Mouse (Mus musculus) heart, postnatal 10 days (tissue): ENCODE data around the gene Sdhaf1. TPM values are rescaled to one million over a fixed set of nuclear protein-coding genes. Genes with fewer than 3 reads are reported as not detected.
A peak's percentile ranks its signal among the peaks of the same experiment; 100 is the strongest.

Source experiments
- DNase-seq, 2 experiments: peaks; one replicate each; pipeline ENCODE4 v3.0.0; 2021
- intact Hi-C: fragments of 180-260 bp; cut with DNase I; formaldehyde crosslinking; loops from one replicate; pipeline ENCODE4 v1.15.1; 2025
- total RNA-seq, 2 experiments: library from RNA; stranded (reverse); gene quantifications; 2 replicates each; pipeline ENCODE4 v1.2.3; 2021

Sdhaf1 gene
- total RNA-seq, 2 experiments from 2014 or later = 15.1 to 15.8 TPM

DNA sequence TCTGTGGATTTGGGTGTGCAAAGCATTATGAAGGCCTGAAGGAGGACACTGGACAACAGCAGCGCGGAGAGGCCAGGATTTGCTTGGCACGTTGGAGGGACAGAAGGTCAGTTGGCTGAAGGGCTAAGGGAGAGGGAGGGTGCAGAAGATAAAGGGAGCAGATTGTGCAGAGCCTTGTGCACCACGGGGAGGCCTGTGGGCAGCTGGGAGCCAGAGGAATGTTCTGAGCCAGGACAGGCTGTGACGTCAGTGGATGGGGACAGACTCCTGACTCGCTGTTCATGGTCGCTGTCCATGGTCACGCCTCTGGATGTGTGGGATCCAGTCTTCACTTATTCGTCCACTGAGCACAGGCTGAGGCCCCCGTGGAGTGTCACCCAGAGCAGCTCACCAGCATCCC is 28.6 kb downstream of the Sdhaf1 start:
- intact Hi-C loops = no loop called here
- DNase-seq = peak; percentile 70 to 75

DNA sequence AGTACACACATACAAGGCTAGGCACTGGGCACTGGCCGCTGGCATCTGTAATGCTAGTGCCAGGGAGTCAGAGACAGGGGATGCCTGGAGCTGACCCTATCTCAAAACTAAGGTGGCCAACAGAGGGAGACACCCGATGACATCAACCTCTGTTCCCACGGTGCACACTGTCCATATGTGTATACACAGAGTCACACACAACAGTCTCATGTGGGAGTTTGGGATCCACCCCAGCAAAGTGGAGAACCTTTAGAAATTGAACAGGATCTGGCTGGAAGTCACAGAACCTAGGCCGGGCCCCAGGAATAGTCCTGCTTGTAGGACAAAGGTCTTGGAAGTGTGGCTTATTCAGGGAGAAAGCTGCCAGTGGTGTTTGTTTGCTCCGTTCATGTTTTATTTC is 29.4 kb downstream of the Sdhaf1 start:
- DNase-seq = no peak
- intact Hi-C loops = no loop called here

DNA sequence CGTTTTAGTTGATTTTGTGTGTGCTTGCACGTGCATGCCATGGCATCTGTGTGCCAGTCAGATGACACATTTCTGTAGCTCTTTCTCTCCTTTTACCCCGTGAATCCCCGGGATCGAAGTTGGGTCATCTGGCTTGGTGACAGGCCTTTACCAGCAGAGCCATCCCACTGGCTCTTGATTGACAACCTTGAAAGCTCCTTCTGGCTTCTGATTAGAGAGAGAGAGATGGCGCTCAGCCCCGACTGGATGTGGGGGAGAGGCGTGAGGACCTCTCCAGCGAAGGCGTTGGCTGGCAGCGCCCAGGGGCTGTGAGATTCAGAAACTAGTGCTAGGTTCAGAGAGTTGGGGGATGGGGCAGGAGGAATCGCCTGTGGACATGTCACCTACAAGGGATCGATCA is 29.9 kb downstream of the Sdhaf1 start:
- intact Hi-C loops = no loop called here
- DNase-seq = no peak

DNA sequence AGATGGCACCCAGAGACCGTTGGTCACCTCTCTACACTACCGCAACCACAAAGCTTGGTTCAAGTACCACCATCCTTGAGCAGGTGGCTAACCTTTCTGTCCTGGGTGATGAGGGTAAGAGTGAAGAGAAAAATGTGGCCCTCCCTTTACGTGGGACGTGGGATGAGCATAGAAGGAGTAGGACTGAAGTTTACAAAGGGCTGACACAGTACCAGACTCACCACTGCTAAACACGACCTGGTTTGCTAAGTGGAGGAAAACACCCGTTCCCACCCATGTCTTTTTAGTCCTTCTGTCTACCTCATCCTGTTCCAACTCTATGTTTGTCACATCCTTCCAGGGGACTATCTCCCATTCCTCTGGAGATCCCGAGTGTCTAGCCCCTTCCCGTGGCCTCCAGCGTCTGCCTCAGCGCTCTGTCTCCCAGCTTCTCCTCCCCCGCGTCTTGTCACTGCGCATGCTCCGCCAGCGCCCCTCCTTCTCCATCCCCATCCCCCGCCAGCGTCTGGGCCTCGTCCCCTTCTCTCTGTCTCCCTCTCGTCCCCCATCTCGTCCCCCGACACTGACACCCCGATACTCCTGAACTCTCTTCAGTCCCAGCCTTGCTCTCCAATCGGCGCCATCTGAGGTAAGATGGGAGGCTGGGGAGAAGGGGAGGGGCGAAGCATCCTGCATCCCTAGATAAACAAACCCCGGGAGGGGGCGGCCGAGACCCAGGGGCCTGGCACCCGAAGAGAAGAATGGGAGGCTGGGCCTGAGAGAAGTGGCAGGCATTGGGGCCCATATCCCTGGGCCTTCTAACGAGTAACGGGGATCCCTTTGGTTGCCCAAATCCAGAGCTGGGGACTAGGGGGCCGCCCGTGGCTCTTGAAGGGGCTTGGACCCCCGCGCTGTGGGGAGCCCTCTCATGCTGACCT is 32.2 kb downstream of the Sdhaf1 start, which contains the start of gene Clip3:
Gene Clip3, plus strand, starts transcription at position 514 of the 917 bp plus-strand sequence.
- DNase-seq = peak; percentile 77 to 84
- intact Hi-C loops = no loop called here

DNA sequence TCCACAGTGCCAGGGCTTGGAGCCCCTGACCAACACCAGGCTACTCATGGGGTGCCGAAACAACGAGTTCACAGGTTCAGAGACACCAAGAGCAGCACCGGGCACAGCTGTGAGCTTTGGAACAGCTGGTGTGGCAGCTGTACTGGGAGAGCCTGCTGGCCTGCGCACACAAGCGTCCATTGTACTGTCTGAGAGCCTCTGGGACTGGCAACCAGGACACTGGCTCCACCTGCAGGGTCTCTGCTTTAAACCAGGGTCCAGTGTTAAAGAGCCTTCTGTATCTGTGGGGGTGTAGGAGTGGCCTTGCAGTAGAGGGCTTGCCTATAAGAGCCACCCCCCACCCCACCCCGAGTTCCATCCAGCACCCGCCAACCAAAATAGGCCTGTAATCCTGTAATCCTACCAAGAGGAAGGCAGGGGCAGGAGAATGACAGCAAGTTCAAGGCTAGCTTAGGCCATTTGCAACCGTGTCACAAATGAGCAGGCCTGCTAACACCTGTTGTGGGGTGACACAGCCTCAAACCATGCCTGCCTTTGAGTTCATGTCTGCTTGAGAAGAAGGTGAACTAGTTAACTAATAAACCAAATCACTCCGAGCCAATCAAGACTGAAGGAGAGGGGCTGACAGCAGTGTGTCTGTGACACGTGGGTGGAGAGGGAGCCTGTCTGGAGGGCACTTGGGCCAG is 33.8 kb downstream of the Sdhaf1 start:
- DNase-seq = peak; percentile 20 to 47

DNA sequence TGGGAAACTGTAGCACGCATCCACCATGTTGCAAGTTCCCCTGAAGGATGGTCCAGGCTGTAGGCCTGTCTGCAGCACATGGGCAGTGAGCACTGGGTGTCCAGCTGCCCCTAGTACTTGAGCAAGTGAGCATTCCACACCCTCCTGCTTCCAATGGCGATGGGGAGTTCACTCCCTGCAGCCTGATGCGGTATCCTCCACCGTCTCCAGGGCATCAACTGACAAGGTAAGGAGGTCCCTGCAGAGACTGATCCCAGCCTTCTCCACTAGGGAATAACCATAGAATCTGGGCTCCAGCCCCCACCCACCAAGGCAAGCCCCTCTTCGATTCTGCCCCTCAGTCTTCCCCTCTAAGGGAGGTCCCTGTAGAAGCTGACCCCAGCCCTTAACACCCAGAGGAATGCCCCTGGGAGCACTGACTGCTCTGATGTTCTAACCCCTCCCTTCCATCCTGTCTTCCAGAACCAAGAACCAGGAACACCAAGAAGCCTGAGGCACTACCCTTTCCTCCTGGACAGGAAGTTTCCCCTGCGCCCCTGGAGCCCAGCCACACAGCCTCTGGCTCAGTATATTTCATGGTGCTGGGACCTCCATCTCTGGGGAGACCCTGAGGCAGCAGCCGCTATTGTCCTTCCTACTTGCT is 34.5 kb downstream of the Sdhaf1 start:
- intact Hi-C loops = no loop called here

More for the DNA sequence above, 33.8 kb downstream of the Sdhaf1 start:
- intact Hi-C loops = no loop called here

DNA sequence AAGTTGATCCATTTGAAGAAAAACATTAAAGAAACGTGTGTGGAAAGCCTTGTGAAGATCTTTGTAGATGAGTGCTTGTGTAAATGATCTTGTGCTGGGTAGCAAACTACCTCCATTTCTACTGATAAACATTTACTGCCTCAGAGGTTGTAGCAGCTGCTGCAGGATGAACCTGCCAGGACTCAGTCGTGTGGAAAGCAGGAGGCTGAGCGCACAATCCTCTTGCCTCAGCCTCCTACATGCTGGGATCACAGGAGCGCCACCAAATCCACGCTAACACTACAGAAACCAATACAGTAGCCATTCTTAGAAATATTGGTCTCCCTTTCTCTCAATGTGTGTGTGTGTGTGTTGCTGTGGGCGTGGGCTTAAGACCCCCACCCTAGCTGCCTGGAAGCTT is 35.6 kb downstream of the Sdhaf1 start:
- intact Hi-C loops = no loop called here
- DNase-seq = no peak

More for the DNA sequence above, 34.5 kb downstream of the Sdhaf1 start:
- DNase-seq = no peak

DNA sequence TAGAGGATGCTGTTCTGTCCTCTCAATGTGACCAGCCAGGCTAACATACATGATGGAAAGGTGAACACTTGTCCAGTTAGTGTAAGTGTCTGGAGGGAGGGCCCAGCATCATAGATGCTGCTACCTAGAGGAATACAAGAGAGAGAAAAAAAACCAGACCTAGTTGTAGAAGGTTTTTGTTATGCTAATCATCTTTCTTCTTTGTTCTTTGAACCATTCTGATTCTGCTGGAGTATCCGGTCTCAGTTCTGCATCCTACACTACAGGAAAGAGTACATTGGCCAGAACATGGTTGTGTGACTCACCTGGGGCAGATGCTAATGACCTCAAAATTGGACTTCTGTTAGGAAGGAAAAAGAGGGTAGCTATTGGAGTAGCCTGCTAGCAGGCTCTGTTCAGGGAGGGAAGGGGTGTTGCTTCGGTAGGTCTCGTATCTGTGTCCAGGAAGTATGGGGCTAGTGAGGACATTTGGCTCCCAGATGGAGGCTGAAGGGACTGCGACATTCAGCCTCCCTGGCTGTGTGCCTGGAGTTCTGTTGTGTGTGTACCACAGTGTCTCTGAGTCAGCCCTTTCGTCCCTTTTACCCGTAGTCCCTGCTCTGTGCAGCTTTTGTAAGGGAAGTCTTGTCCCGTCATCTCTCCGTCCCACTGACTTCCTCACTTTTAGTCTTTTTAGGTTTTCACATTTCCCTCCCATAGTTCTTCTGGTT is 36.8 kb downstream of the Sdhaf1 start:
- DNase-seq = peak; percentile 67 to 68
- intact Hi-C loops = no loop called here

DNA sequence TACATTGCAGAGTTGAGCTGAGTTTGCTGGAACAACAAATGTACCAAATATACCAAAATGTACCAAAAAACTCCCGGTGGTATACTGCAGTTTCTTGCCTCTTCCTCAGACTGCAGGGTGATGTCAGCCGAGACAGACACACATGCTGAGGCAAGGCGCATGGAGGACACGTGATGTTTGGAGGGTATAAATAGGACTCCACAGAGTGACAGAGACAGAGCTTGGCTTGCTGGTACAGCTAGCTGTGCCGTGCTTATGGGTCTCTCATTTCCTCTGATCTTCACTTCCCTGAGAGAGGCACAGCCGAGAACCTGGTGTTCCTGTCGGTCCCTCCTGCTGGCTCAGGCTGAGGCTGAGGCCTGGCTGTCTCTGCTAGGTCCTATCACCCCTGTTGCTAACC is 41.0 kb downstream of the Sdhaf1 start:
- intact Hi-C loops = no loop called here
- peak in 1 of 2 experiments; percentile 22 for DNase-seq

DNA sequence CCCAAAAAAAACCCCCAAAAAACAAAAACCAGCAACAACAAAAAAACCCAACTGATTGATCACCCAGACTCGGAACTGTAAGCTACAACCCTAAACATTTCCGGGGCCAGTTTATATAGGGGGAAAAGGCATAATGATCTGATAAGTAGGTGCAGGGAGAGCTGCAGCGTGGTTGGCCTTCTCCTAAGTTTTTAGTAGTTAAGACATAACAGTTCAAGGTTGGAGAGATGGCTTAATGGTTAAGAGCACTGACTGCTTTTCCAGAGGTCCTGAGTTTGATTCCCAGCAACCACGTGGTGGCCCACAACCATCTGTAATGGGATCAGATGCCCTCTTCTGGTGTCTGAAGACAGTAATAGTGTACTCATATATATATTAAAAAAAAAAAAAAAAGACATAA is 42.2 kb downstream of the Sdhaf1 start:
- intact Hi-C loops = no loop called here
- no peak for DNase-seq

DNA sequence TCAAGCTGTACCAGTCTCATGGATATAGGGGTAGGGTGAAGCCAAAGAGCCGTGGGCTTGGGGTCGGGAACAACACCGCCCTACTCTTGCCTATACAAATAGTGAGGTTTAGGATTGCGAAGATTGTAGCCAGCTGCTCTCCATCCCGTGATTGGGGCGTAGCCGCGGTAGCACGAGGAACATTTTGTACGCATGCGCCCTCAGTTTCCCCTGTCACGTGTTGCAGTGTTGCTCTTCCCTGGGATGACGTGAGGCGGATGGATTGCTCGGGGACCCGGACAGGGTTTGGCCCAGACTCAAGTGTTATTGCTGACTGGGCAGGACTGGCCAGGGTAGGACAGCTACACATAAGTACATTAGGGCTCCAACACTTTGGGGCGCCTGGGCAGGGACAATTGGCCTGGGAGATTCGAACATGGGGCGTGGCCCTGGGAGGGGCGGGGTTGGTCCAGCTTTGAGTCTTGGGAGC is 43.0 kb downstream of the Sdhaf1 start:
- intact Hi-C loops = no loop called here

DNA sequence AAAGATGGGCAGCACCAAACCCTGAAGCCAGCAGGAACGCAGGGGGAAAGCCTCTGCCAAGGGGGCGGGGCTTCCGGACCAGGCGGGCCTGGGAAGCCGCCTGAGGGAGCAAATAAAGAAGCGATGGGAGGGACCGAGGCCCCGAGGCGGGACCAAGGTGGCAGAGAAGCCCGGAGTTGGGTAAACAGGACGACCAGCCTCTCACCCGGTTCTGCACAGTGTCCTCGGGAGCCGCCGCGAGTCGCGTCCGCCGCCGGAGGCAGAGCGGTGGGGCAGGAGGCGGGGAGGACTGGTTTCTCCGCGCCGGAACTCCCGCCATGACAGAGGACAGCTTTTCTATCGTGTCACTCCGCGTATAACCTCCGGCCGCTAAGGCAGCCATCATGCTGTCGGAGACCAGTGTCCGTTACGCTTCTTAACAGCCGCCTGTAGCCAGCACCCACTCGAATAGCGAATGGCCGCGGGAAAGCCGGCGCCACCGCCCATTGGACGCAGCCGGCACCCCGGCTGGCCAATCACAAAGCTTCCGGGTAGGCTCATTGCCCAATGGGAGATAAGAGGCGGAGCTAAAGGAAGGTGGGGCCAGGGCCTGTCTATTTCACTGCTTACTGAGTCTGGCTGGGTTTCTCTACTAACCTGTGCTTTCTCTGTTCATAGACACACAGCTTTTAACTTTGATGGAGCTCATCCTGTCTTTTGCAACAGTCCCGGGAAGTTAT is 43.6 kb downstream of the Sdhaf1 start, which contains the start of the genes Thap8 and Wdr62:
Gene Thap8, plus strand, starts transcription at position 144 of the 719 bp plus-strand sequence.
Gene Wdr62, minus strand, starts transcription at position 469 of the 719 bp plus-strand sequence.
- intact Hi-C loops = no loop called here
- DNase-seq = peak; percentile 95

More for the DNA sequence above, 43.0 kb downstream of the Sdhaf1 start:
- peak; percentile 91 to 92 for DNase-seq

DNA sequence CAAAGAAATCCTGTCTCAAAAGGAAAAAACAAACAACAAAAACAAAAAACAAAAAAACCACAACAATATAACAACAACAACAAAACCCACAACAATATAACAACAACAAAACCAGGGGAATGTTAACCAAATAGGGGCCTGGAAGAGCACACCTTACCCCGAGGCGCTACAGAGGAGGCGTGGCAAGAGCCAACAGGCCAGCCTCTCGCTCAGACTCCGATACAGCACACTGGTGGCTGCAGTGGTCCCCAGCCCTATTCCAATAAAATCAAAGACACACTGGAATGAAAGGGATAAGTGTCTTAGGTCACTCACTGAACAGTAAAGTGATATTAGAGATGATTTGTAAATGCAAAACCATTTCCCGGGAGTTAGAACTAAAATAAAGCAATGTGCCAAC is 44.2 kb downstream of the Sdhaf1 start:
- no peak for DNase-seq
- intact Hi-C loops = no loop called here

DNA sequence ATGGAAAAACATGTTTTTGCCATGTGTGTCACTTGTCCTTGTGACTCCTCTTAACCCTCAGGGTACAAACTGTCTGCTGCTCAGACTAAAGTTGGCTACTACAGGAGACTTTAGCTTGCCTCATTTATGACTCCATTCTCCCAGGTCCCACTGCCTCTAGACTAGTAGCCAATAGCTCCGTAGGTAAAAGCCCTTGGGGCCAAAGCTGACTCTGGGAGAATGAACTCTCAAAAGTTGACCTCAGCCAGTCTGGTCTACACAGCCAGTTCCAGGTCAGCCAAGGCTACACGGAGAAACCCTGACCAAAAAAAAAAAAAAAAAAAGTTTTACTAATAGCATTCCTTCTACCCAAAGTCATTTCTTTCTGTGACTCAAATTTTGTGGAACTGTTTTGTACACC is 44.8 kb downstream of the Sdhaf1 start:
- intact Hi-C loops = no loop called here

DNA sequence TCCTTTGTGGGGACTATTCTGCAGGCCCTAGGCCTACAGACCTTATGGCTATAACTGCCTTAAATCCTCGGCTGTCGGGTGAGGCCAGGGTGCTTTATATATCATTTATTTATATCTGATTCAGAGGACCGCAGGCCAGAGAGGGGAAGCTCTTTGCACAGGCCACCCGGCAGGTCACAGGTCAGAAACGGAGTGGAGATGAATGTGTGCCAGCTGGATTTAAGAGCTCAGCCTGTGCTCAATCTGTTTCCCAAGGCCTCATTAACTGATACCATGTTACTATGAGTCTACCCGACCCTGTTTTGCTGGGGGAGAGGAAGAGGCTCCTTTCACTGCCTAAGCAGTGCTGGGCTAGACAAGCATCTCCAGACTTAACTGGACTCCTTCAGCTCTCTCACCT is 49.3 kb downstream of the Sdhaf1 start:
- intact Hi-C loops = no loop called here
- no peak for DNase-seq

More for the DNA sequence above, 44.8 kb downstream of the Sdhaf1 start:
- DNase-seq = no peak

Other genes with a start within 250 kb of the Sdhaf1 start
- gene Gm26920, start 233.5 kb downstream of the Sdhaf1 start, total RNA-seq = under 1 TPM in 1 of 2 experiments, not detected in 1; 0.62 TPM
- 1 to 10 TPM; 1.3 to 2.3 TPM for gene Zfp566, start 233.4 kb downstream of the Sdhaf1 start, total RNA-seq
- gene Zfp260, start 229.1 kb downstream of the Sdhaf1 start, total RNA-seq = 10 to 100 TPM; 44.8 to 53.3 TPM
- gene Zfp382, start 202.0 kb downstream of the Sdhaf1 start, total RNA-seq = 1 to 10 TPM; 4.5 to 6.5 TPM
- 10 to 100 TPM; 39.0 to 42.5 TPM for gene Zfp146, start 154.1 kb downstream of the Sdhaf1 start, total RNA-seq
- 1,000 to 10,000 TPM; 1,192 to 1,277 TPM for gene Cox7a1, start 139.8 kb downstream of the Sdhaf1 start, total RNA-seq
- 100 to 1,000 TPM; 303 to 326 TPM for gene Capns1, start 125.1 kb downstream of the Sdhaf1 start, total RNA-seq
- gene Polr2i, start 91.9 kb downstream of the Sdhaf1 start, total RNA-seq = 10 to 100 TPM; 55.5 to 60.7 TPM
- 10 to 100 TPM; 68.5 to 76.1 TPM for gene Tbcb, start 91.6 kb downstream of the Sdhaf1 start, total RNA-seq
- gene Ovol3, start 88.2 kb downstream of the Sdhaf1 start, total RNA-seq = not detected
- under 1 TPM; 0.20 to 0.26 TPM for gene Thap8, start 43.8 kb downstream of the Sdhaf1 start, total RNA-seq
- gene Wdr62, start 43.5 kb downstream of the Sdhaf1 start, total RNA-seq = 1 to 10 TPM; 5.4 to 5.7 TPM
- 10 to 100 TPM; 14.0 TPM for gene Clip3, start 32.2 kb downstream of the Sdhaf1 start, total RNA-seq
- gene Alkbh6, start 15.2 kb downstream of the Sdhaf1 start, total RNA-seq = 10 to 100 TPM; 26.0 to 27.4 TPM
- gene Syne4, start 9.1 kb downstream of the Sdhaf1 start, total RNA-seq = under 1 TPM; 0.86 to 0.87 TPM
- 1 to 10 TPM in 1 of 2 experiments, under 1 TPM in 1; 0.87 to 1.0 TPM for gene E130208F15Rik, start 2.2 kb downstream of the Sdhaf1 start, total RNA-seq
- gene Lrfn3, start 38.9 kb upstream of the Sdhaf1 start, total RNA-seq = 1 to 10 TPM; 1.7 TPM
- 10 to 100 TPM; 12.9 to 16.5 TPM for gene Tyrobp, start 89.9 kb upstream of the Sdhaf1 start, total RNA-seq
- 1 to 10 TPM in 1 of 2 experiments, under 1 TPM in 1; 0.92 to 1.8 TPM for gene Hcst, start 96.0 kb upstream of the Sdhaf1 start, total RNA-seq
- under 1 TPM; 0.29 to 0.45 TPM for gene Nfkbid, start 97.8 kb upstream of the Sdhaf1 start, total RNA-seq
- 1 to 10 TPM; 4.1 to 6.2 TPM for gene Aplp1, start 121.6 kb upstream of the Sdhaf1 start, total RNA-seq
- under 1 TPM; 0.07 to 0.17 TPM for gene Kirrel2, start 133.8 kb upstream of the Sdhaf1 start, total RNA-seq
- not detected for gene Nphs1, start 134.4 kb upstream of the Sdhaf1 start, total RNA-seq
- not detected for gene Prodh2, start 169.7 kb upstream of the Sdhaf1 start, total RNA-seq
- gene Arhgap33, start 211.2 kb upstream of the Sdhaf1 start, total RNA-seq = 1 to 10 TPM; 3.7 to 3.9 TPM
- gene Hspb6, start 228.3 kb upstream of the Sdhaf1 start, total RNA-seq = 100 to 1,000 TPM; 391 to 393 TPM
- 1 to 10 TPM; 2.7 to 4.8 TPM for gene Proser3, start 228.4 kb upstream of the Sdhaf1 start, total RNA-seq
- gene Lin37, start 235.9 kb upstream of the Sdhaf1 start, total RNA-seq = 10 to 100 TPM; 15.0 to 23.6 TPM
- 10 to 100 TPM; 67.4 to 78.2 TPM for gene U2af1l4, start 239.4 kb upstream of the Sdhaf1 start, total RNA-seq
- 1 to 10 TPM; 1.7 to 1.8 TPM for gene Gm49396, start 239.4 kb upstream of the Sdhaf1 start, total RNA-seq
- 10 to 100 TPM; 78.2 to 80.1 TPM for gene Psenen, start 239.7 kb upstream of the Sdhaf1 start, total RNA-seq
- 1 to 10 TPM; 1.6 to 2.0 TPM for gene Igflr1, start 241.5 kb upstream of the Sdhaf1 start, total RNA-seq